Mouse (Mus musculus): ENCODE results near the gene Gm49380.

- TF ChIP-seq POLR2A (IDR thresholded peaks at IDR 0.05; ENCODE audit: insufficient read depth, low read depth, low read length) (no peak), CTCF (IDR thresholded peaks at IDR 0.05) (no peak)
Measured at GRCm38 (mm10) chr9:44088877-44089608, 24.3 kb downstream of the Gm49380 start.
